Mouse (Mus musculus) hindbrain, embryonic 14.5 days (tissue): ENCODE measurements at regions not wholly inside any gene's neighbourhood (a gene's known extent, or its start where the extent isn't known, plus 50 kb on each side); places are given as distances from the start of the nearest gene placed in this dataset.

Experiments used
- ATAC-seq: fragments of 200-750 bp; cut with Nextera tagmentation; 2 replicates; pipeline ENCODE4 v1.8.0; 2017; ENCODE audit warnings: moderate number of reproducible peaks, mild to moderate bottlenecking, moderate TSS enrichment, moderate library complexity; ENCODE audit not compliant: low FRiP score
- DNase-seq: peaks from one replicate; pipeline ENCODE4 v3.0.0-alpha.2; 2015; ENCODE audit warnings: low spot score
- H3K27ac ChIP-seq: fragments of 300-500 bp; sonication (generic); 2 replicates; pipeline ENCODE4 v1.5.1; 2014; ENCODE audit warnings: mild to moderate bottlenecking, moderate library complexity
- H3K27me3 ChIP-seq: fragments of 300-500 bp; sonication (generic); 2 replicates; pipeline ENCODE4 v1.6.1; 2014; ENCODE audit warnings: mild to moderate bottlenecking, low read length, mixed read lengths; ENCODE audit not compliant: control insufficient read depth, insufficient read depth
- H3K36me3 ChIP-seq: fragments of 300-500 bp; sonication (generic); replicated peaks from 2 replicates; pipeline ENCODE4 v1.6.1; 2014; ENCODE audit not compliant: control insufficient read depth, insufficient read depth
- H3K4me1 ChIP-seq: fragments of 300-500 bp; sonication (generic); replicated peaks from 2 replicates; pipeline ENCODE4 v1.6.1; 2014; ENCODE audit warnings: antibody characterized with exemption, low read length, mixed read lengths; ENCODE audit not compliant: control insufficient read depth, insufficient read depth
- H3K4me2 ChIP-seq: fragments of 300-500 bp; sonication (generic); replicated peaks from 2 replicates; pipeline ENCODE4 v1.6.1; 2014; ENCODE audit warnings: mild to moderate bottlenecking, moderate library complexity
- H3K4me3 ChIP-seq: fragments of 300-500 bp; sonication (generic); replicated peaks from 2 replicates; pipeline ENCODE4 v1.5.1; 2014; ENCODE audit warnings: mild to moderate bottlenecking, low read length
- H3K9ac ChIP-seq: fragments of 300-500 bp; sonication (generic); 2 replicates; pipeline ENCODE4 v1.6.1; 2014
- H3K9me3 ChIP-seq: fragments of 300-500 bp; sonication (generic); 2 replicates; pipeline ENCODE4 v1.6.1; 2016; ENCODE audit warnings: low read length; ENCODE audit not compliant: control insufficient read depth
- WGBS: fragments of 180-500 bp; shearing (Covaris S2); extraction: QIAGEN DNeasy Blood & Tissue Kit; methylation state at CpG from one replicate; pipeline ENCODE4 v1.1.7; 2014; 5-methylcytosine and 5-hydroxymethylcytosine counted together

- ATAC-seq: no peak
- 21% methylated on average over 6 of the region's 6 CpGs for WGBS
- H3K9ac ChIP-seq: no peak overlapping the region
- no peak overlapping the region for H3K27ac ChIP-seq
- H3K9me3 ChIP-seq: no peaks in the 10 kb centered on the region
- no peaks in the 10 kb centered on the region for H3K36me3 ChIP-seq
- H3K27me3 ChIP-seq: no peaks in the 10 kb centered on the region
- H3K4me2 ChIP-seq: no peak overlapping the region
- H3K4me1 ChIP-seq: no peaks in the 10 kb centered on the region
- no peak overlapping the region for H3K4me3 ChIP-seq
- DNase-seq: no peak
Measured at GRCm38 (mm10) chr11:112542573-112542972, 239.5 kb upstream of the Sox9 start.

- no peaks in the 10 kb centered on the region for H3K36me3 ChIP-seq
- DNase-seq: no peak
- 74% methylated on average over 6 of the region's 6 CpGs for WGBS
Measured at GRCm38 (mm10) chr11:112543473-112543872, 238.6 kb upstream of the Sox9 start.

GRCm38 (mm10) chr11:112545231-112546010, 236.6 kb upstream of the Sox9 start:
- DNase-seq (no peak), ATAC-seq (no peak)
- Histone ChIP-seq H3K9me3 (no peaks in the 10 kb centered on the region), H3K4me1 (no peaks in the 10 kb centered on the region), H3K4me2 (no peak overlapping the region), H3K9ac (no peak overlapping the region), H3K27me3 (no peaks in the 10 kb centered on the region), H3K36me3 (no peaks in the 10 kb centered on the region), H3K4me3 (no peak overlapping the region), H3K27ac (no peak overlapping the region)
- 73% methylated on average over 7 of the region's 7 CpGs for WGBS

More at GRCm38 (mm10) chr11:112543473-112543872, 238.6 kb upstream of the Sox9 start:
- no peaks in the 10 kb centered on the region for H3K4me1 ChIP-seq
- H3K9ac ChIP-seq: no peak overlapping the region
- no peak overlapping the region for H3K27ac ChIP-seq
- H3K4me2 ChIP-seq: no peak overlapping the region
- H3K4me3 ChIP-seq: no peak overlapping the region
- no peaks in the 10 kb centered on the region for H3K9me3 ChIP-seq
- ATAC-seq: no peak
- H3K27me3 ChIP-seq: no peaks in the 10 kb centered on the region

- Histone ChIP-seq H3K27ac (no peak overlapping the region), H3K4me3 (no peak overlapping the region), H3K9ac (no peak overlapping the region), H3K4me2 (no peak overlapping the region), H3K27me3 (no peaks in the 10 kb centered on the region), H3K36me3 (no peaks in the 10 kb centered on the region), H3K9me3 (no peaks in the 10 kb centered on the region), H3K4me1 (no peaks in the 10 kb centered on the region)
- DNase-seq: no peak
- WGBS: 79% methylated on average over 5 of the region's 5 CpGs
- no peak for ATAC-seq
Measured at GRCm38 (mm10) chr11:112546162-112546561, 235.9 kb upstream of the Sox9 start.

- H3K4me2 ChIP-seq: no peak overlapping the region
- H3K4me1 ChIP-seq: no peaks in the 10 kb centered on the region
- ATAC-seq: no peak
- H3K9ac ChIP-seq: no peak overlapping the region
- H3K4me3 ChIP-seq: no peak overlapping the region
- H3K36me3 ChIP-seq: no peaks in the 10 kb centered on the region
- H3K27ac ChIP-seq: no peak overlapping the region
- H3K9me3 ChIP-seq: no peaks in the 10 kb centered on the region
- DNase-seq: no peak
- WGBS: 47% methylated on average over 6 of the region's 6 CpGs
- no peaks in the 10 kb centered on the region for H3K27me3 ChIP-seq
Measured at GRCm38 (mm10) chr11:112552838-112553237, 229.2 kb upstream of the Sox9 start.

GRCm38 (mm10) chr11:112563027-112563426, 219.0 kb upstream of the Sox9 start:
- ATAC-seq (no peak), DNase-seq (no peak)
- Histone ChIP-seq H3K27me3 (no peaks in the 10 kb centered on the region), H3K4me2 (no peak overlapping the region), H3K27ac (no peak overlapping the region), H3K4me1 (no peaks in the 10 kb centered on the region), H3K36me3 (no peaks in the 10 kb centered on the region), H3K9me3 (peaks cover 8% of the 10 kb centered on the region; the same call in 1 of the 2 replicates), H3K9ac (no peak overlapping the region), H3K4me3 (no peak overlapping the region)
- WGBS: 93% methylated on average over 9 of the region's 9 CpGs

GRCm38 (mm10) chr11:112564706-112565215, 217.3 kb upstream of the Sox9 start:
- Histone ChIP-seq H3K4me3 (no peak overlapping the region), H3K9ac (no peak overlapping the region), H3K27ac (no peak overlapping the region), H3K4me1 (no peaks in the 10 kb centered on the region), H3K36me3 (no peaks in the 10 kb centered on the region), H3K9me3 (peaks cover 4% of the 10 kb centered on the region; the same call in 1 of the 2 replicates), H3K27me3 (no peaks in the 10 kb centered on the region), H3K4me2 (no peak overlapping the region)
- WGBS: 16% methylated on average over 1 of the region's 1 CpGs
- ATAC-seq (no peak), DNase-seq (peak; percentile 44)

- DNase-seq (no peak), ATAC-seq (no peak)
- H3K9ac ChIP-seq: no peak overlapping the region
- H3K36me3 ChIP-seq: no peaks in the 10 kb centered on the region
- H3K27me3 ChIP-seq: no peaks in the 10 kb centered on the region
- 89% methylated on average over 3 of the region's 3 CpGs for WGBS
- H3K4me1 ChIP-seq: no peaks in the 10 kb centered on the region
- no peak overlapping the region for H3K27ac ChIP-seq
- no peak overlapping the region for H3K4me2 ChIP-seq
- H3K9me3 ChIP-seq: no peaks in the 10 kb centered on the region
- no peak overlapping the region for H3K4me3 ChIP-seq
Measured at GRCm38 (mm10) chr11:112566071-112566470, 216.0 kb upstream of the Sox9 start.

- no peak for DNase-seq
- Histone ChIP-seq H3K27ac (no peak overlapping the region), H3K36me3 (no peaks in the 10 kb centered on the region), H3K4me2 (no peak overlapping the region), H3K9me3 (0 out of 2 replicates have a peak, but pooled peaks cover 3% of the 10 kb centered on the region), H3K4me3 (no peak overlapping the region), H3K9ac (no peak overlapping the region), H3K4me1 (0 out of 2 replicates have a peak, but pooled peaks cover 1% of the 10 kb centered on the region), H3K27me3 (no peaks in the 10 kb centered on the region)
- no peak for ATAC-seq
Measured at GRCm38 (mm10) chr11:112587386-112587785, 194.6 kb upstream of the Sox9 start.
